Mouse (Mus musculus) left cerebral cortex, adult 9 months (tissue): ENCODE data around the gene Prkd1.
"Not testable (repeated sequence)": the region's sequence is repeated elsewhere in the genome, so short reads cannot be mapped to it uniquely, and the experiment has no call there.

ENCODE experiments used
- DNase-seq, 2 experiments: peaks; one replicate each; pipeline ENCODE4 v3.0.0; 2022; ENCODE audit warnings: low spot score in 2 of 2

The Prkd1 gene

GRCm38 (mm10) chr12:50648671-50649541, at the start of gene Prkd1:
TSS of gene Prkd1 (minus strand) at chr12:50649098.
- DNase-seq: peak in 1 of 2 experiments; percentile 46

GRCm38 (mm10) chr12:50697492-50697891, 48.6 kb upstream of the Prkd1 start:
- peak in 1 of 2 experiments; percentile 43 for DNase-seq

GRCm38 (mm10) chr12:50648176-50648670, 675 bp downstream of the Prkd1 start:
- peak in 1 of 2 experiments; percentile 22 for DNase-seq

GRCm38 (mm10) chr12:50646857-50647256, 2.0 kb downstream of the Prkd1 start:
- DNase-seq: no peak

- no peak for DNase-seq
Measured at GRCm38 (mm10) chr12:50642671-50643070, 6.2 kb downstream of the Prkd1 start.

GRCm38 (mm10) chr12:50640171-50640570, 8.7 kb downstream of the Prkd1 start:
- no peak for DNase-seq

- DNase-seq: no peak
Measured at GRCm38 (mm10) chr12:50634436-50634835, 14.5 kb downstream of the Prkd1 start.

- not testable (repeated sequence) for DNase-seq
Measured at GRCm38 (mm10) chr12:50626100-50626499, 22.8 kb downstream of the Prkd1 start.

GRCm38 (mm10) chr12:50624175-50624574, 24.7 kb downstream of the Prkd1 start:
- no peak for DNase-seq

GRCm38 (mm10) chr12:50615852-50616251, 33.0 kb downstream of the Prkd1 start:
- DNase-seq: no peak

- no peak for DNase-seq
Measured at GRCm38 (mm10) chr12:50614341-50614740, 34.6 kb downstream of the Prkd1 start.

- DNase-seq: no peak
Measured at GRCm38 (mm10) chr12:50606703-50607500, 42.0 kb downstream of the Prkd1 start.

- no peak for DNase-seq
Measured at GRCm38 (mm10) chr12:50599370-50599769, 49.5 kb downstream of the Prkd1 start.

GRCm38 (mm10) chr12:50598053-50598988, 50.6 kb downstream of the Prkd1 start:
- DNase-seq: peak in 1 of 2 experiments; percentile 33

GRCm38 (mm10) chr12:50597467-50597866, 51.4 kb downstream of the Prkd1 start:
- DNase-seq: no peak

- no peak for DNase-seq
Measured at GRCm38 (mm10) chr12:50595777-50596176, 53.1 kb downstream of the Prkd1 start.

- DNase-seq: no peak
Measured at GRCm38 (mm10) chr12:50594506-50594905, 54.4 kb downstream of the Prkd1 start.

- no peak for DNase-seq
Measured at GRCm38 (mm10) chr12:50593481-50593880, 55.4 kb downstream of the Prkd1 start.

- no peak for DNase-seq
Measured at GRCm38 (mm10) chr12:50588137-50588761, 60.6 kb downstream of the Prkd1 start.

- DNase-seq: no peak
Measured at GRCm38 (mm10) chr12:50565198-50565597, 83.7 kb downstream of the Prkd1 start.

- no peak for DNase-seq
Measured at GRCm38 (mm10) chr12:50560536-50560935, 88.4 kb downstream of the Prkd1 start.
